Mouse (Mus musculus): Measurements from ENCODE around the gene Gm2000.
"Not testable (repeated sequence)": the region's sequence is repeated elsewhere in the genome, so short reads cannot be mapped to it uniquely, and the experiment has no call there.

The Gm2000 gene

DNA sequence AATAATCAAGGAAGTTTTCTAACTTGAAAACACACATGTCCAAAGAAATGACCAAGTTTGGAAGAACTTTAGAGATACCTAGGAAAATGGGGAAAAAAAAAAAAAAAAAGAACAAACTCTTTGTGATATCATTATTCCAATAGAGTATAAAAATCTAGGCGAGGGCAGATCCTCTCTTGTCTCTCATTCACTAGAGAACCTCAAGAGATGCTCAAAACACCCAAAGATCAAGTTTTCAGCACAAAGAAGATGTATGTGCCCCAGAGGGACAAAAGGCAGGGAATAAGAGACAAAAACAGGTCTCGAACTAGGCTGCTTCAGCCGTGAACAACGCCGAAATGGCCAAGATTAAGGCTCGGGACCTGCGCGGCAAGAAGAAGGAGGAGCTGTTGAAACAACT lies at the start of gene Gm2000:
Gene Gm2000 (plus strand): TSS at position 301 of the 400 bp plus-strand sequence.
- DNase-seq (ENCODE audit: low spot score in 2 of 2): no peak

DNA sequence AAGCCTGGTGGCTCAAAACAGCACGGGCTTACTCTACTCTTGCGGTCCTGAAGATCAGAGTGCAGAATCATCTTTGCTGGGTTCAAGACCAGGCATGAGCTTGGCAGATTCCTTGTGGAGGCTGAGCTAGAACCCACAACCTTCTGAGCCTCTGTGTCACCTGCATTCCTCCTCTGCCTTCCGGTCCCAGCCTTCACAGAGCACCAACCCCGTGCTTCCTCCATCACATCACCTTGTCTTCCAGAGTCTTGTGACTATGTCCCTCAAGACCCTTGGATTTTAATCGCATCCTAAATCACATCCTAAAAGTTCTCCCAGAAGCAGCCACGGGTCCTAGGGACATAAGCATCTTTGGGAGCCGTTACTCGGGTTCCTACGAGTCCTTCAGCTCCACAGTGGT lies 42.7 kb upstream of the Gm2000 start:
- no peak for DNase-seq (ENCODE audit: low spot score in 2 of 2)

GRCm38 (mm10) chr1:156340847-156341246 lies 25.0 kb upstream of the Gm2000 start:
- DNase-seq (ENCODE audit: low spot score in 2 of 2): no peak

- DNase-seq (ENCODE audit: low spot score in 2 of 2): no peak
These were observed 21.4 kb upstream of the Gm2000 start for GRCm38 (mm10) chr1:156344433-156344832.

- DNase-seq (ENCODE audit: low spot score in 2 of 2): no peak
These were observed 20.2 kb upstream of the Gm2000 start for GRCm38 (mm10) chr1:156345633-156346032.

DNA sequence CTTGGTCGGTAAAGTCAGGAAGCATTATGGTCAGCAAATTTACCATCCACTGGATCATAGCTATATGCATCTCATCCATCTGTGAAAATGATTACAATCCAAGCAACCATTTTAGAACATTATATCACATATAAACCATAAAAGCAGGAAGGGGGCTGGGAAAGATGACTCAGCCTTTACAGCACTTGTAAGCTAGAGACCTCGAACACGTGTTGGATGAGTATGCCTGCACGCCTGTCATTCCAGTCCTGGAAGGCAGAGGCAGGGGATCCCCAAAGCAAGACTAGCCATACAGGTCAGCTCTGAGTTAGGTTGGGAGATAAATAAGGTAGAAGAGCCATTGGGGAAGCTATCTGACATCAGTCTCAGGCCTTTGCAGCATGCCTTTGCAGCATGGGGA lies 16.8 kb upstream of the Gm2000 start:
- no peak for DNase-seq (ENCODE audit: low spot score in 2 of 2)

GRCm38 (mm10) chr1:156350441-156350840 lies 15.4 kb upstream of the Gm2000 start:
- DNase-seq (ENCODE audit: low spot score in 2 of 2): no peak

GRCm38 (mm10) chr1:156352466-156352865 lies 13.4 kb upstream of the Gm2000 start:
- no peak for DNase-seq (ENCODE audit: low spot score in 2 of 2)

DNA sequence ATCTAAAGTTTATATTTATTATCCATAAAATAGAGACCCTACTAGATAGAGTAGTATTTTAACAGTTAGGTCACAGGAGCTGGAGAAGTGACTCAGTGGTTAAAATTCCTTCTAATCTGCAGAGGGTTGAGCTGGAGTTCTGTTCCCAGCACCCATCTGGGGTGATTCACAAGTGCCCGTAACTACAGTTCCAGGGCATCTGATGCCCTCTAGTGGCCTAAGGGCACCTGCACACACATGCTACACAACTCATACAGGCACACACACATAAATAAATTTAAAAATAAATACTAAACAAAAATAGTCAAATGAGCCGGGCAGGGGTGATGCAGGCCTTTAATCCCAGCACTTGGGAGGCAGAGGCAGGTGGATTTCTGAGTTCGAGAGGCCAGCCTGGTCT lies 15.4 kb downstream of the Gm2000 start:
- no peak for DNase-seq (ENCODE audit: low spot score in 2 of 2)

DNA sequence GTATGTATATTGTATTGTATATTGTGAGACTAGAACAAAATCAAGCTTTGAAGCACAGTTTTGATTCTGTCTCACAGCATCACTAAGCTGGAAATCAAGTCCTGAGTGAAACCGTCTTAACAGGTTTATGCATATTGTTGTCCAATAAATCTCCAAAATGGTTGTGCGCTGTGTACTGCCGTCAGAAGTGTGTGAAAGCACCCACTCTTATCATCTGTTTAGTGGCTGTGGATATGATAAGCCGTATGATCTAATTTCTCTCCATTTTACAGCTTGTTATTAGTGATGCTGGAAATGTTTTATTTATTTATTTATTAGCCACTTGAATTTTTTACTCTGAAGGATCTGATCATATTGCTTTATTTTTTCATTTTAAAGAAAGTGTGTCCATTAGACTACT lies 20.4 kb downstream of the Gm2000 start:
- no peak for DNase-seq (ENCODE audit: low spot score in 2 of 2)

GRCm38 (mm10) chr1:156386880-156387279 lies 21.0 kb downstream of the Gm2000 start:
- DNase-seq (ENCODE audit: low spot score in 2 of 2): no peak

- DNase-seq (ENCODE audit: low spot score in 2 of 2): no peak
These were observed 27.3 kb downstream of the Gm2000 start for GRCm38 (mm10) chr1:156393148-156393547.

DNA sequence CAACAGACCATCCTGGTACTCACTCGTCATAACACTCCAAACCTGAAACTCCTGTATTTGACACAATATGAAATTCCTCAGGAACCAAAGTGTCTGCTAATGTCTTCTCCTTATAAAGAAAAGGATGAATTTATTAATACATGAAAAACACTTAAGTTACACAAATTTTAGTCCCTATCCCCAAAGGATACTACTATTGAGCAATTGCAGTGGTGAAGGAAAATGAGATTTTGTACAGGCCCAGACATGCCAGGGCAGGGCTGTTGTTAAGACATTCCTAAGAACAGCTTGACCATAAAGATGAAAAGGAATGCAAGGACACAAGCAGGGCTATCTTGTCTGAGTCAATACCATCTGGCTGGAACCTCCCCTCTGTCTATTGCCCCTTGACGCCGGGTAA lies 34.3 kb downstream of the Gm2000 start:
- not testable (repeated sequence) for DNase-seq (ENCODE audit: low spot score in 2 of 2)

- DNase-seq (ENCODE audit: low spot score in 2 of 2): no peak
These were observed 36.7 kb downstream of the Gm2000 start for GRCm38 (mm10) chr1:156402491-156402890.

DNA sequence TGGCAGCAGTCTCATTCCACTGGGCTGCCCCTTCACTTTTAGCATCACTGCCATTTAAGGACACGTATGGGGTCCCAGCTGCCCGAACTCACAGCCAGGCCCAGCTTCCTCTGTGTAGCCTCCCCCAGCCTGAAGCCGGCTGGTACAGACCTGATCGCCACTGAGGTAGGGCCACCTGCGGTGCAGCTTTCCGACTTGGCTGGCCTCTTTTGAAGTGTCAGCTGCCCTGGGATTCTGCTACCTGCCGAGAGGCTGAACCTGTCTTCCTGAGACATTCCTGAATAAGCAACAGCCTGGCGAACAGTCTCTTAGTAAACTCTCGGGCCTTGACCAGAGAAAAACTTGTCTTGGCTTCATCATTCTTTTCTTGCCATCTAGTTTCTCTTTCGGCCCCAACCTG lies 37.4 kb downstream of the Gm2000 start:
- DNase-seq (ENCODE audit: low spot score in 2 of 2): no peak

DNA sequence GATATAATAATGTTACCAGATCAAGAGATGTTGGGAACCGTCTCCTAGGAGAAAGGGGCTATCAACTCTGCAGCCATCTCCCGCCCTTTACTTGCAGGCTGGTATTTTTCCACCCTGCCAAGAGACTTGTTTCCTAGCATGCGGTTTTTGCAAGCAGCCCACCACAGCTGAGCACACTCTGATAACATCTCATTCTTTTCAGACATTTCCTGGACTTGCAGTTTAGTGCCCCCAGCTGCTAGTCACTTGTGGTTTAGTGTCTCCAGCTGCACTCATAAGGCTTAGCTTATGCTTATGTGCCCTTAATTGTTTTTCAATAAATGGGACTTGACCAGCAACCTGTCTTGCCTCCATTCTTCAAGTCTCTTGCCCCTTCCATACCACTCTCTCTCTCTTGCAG lies 42.2 kb downstream of the Gm2000 start:
- DNase-seq (ENCODE audit: low spot score in 2 of 2): peak; percentile 7 to 20

- no peak for DNase-seq (ENCODE audit: low spot score in 2 of 2)
These were observed 42.7 kb downstream of the Gm2000 start for GRCm38 (mm10) chr1:156408521-156408920.

All from natural killer cell, adult 2 months (primary cell).